Mouse (Mus musculus) liver (tissue): ENCODE measurements around the gene Mast4.

ENCODE experiments used
- DNase-seq: peaks from one replicate; pipeline ENCODE4 v3.0.0-alpha.2; 2020; ENCODE audit warnings: mixed read lengths

Gene Mast4

GRCm38 (mm10) chr13:102775506-102775905, 558.8 kb downstream of the Mast4 start:
- no peak for DNase-seq

GRCm38 (mm10) chr13:102774786-102775201, 559.5 kb downstream of the Mast4 start:
- no peak for DNase-seq

GRCm38 (mm10) chr13:102773169-102773568, 561.1 kb downstream of the Mast4 start:
- DNase-seq, result peak; percentile 42

GRCm38 (mm10) chr13:102770194-102770593, 564.1 kb downstream of the Mast4 start:
- DNase-seq, result no peak

- DNase-seq, result no peak
Observed at GRCm38 (mm10) chr13:102768512-102768911, 565.8 kb downstream of the Mast4 start.

- no peak for DNase-seq
Observed at GRCm38 (mm10) chr13:102767110-102767509, 567.2 kb downstream of the Mast4 start.

- DNase-seq, result no peak
Observed at GRCm38 (mm10) chr13:102765216-102765615, 569.1 kb downstream of the Mast4 start.

- DNase-seq, result no peak
Observed at GRCm38 (mm10) chr13:102764218-102764617, 570.1 kb downstream of the Mast4 start.

- DNase-seq, result no peak
Observed at GRCm38 (mm10) chr13:102762203-102762602, 572.1 kb downstream of the Mast4 start.

- no peak for DNase-seq
Observed at GRCm38 (mm10) chr13:102761410-102761809, 572.9 kb downstream of the Mast4 start.

- DNase-seq, result no peak
Observed at GRCm38 (mm10) chr13:102758021-102758420, 576.3 kb downstream of the Mast4 start.

- no peak for DNase-seq
Observed at GRCm38 (mm10) chr13:102756071-102756470, 578.2 kb downstream of the Mast4 start.

- no peak for DNase-seq
Observed at GRCm38 (mm10) chr13:102755124-102755523, 579.2 kb downstream of the Mast4 start.

GRCm38 (mm10) chr13:102753714-102754556, 580.4 kb downstream of the Mast4 start:
- DNase-seq, result peak; percentile 24

GRCm38 (mm10) chr13:102749891-102750290, 584.4 kb downstream of the Mast4 start:
- no peak for DNase-seq

- DNase-seq, result no peak
Observed at GRCm38 (mm10) chr13:102749194-102749593, 585.1 kb downstream of the Mast4 start.

GRCm38 (mm10) chr13:102746803-102747561, 587.3 kb downstream of the Mast4 start:
- DNase-seq, result no peak

- DNase-seq, result no peak
Observed at GRCm38 (mm10) chr13:102745626-102746342, 588.5 kb downstream of the Mast4 start.

- no peak for DNase-seq
Observed at GRCm38 (mm10) chr13:102745270-102745600, 589.1 kb downstream of the Mast4 start.

- DNase-seq, result peak; percentile 59
Observed at GRCm38 (mm10) chr13:102744481-102745269, 589.6 kb downstream of the Mast4 start.

- DNase-seq, result no peak
Observed at GRCm38 (mm10) chr13:102739720-102740535, 594.4 kb downstream of the Mast4 start.

- no peak for DNase-seq
Observed at GRCm38 (mm10) chr13:102737811-102738210, 596.5 kb downstream of the Mast4 start.
